Mouse (Mus musculus) heart, postnatal 0 days (tissue): Measurements from ENCODE around the gene Cyp2d10.

Experiments used
- CTCF ChIP-seq: IDR thresholded peaks from 2 replicates; pipeline ENCODE4 v1.5.1; 2016; ENCODE audit warnings: antibody characterized with exemption, control low read depth, low read depth
- EP300 ChIP-seq: IDR thresholded peaks from 2 replicates; pipeline ENCODE4 v1.6.1; 2016; ENCODE audit warnings: antibody characterized with exemption, low read depth

DNA sequence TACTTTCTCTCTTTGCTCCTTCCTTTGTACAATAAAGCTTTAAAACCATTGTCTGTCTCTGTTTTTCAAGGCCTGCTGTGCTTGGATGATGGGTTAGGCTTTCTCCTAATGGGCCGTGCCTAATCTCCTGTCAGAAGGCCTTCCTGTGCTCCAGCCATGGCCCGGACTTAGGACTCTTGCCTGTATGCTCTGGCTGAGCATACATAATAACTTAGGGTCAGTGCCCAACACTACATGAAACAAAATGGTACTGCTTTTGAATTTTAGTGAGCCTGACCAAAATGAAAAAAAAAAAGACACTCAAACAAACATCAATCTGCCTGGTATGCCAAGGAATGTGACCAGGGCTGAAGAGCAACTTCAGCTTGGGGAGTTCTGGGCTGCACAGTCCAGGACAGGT, 5.5 kb downstream of the Cyp2d10 start:
- TF ChIP-seq CTCF = no peak
- TF ChIP-seq EP300 = no peak
